Comparison of ENCODE assay signal across 8 mouse cellular contexts in the genomic region with DNA sequence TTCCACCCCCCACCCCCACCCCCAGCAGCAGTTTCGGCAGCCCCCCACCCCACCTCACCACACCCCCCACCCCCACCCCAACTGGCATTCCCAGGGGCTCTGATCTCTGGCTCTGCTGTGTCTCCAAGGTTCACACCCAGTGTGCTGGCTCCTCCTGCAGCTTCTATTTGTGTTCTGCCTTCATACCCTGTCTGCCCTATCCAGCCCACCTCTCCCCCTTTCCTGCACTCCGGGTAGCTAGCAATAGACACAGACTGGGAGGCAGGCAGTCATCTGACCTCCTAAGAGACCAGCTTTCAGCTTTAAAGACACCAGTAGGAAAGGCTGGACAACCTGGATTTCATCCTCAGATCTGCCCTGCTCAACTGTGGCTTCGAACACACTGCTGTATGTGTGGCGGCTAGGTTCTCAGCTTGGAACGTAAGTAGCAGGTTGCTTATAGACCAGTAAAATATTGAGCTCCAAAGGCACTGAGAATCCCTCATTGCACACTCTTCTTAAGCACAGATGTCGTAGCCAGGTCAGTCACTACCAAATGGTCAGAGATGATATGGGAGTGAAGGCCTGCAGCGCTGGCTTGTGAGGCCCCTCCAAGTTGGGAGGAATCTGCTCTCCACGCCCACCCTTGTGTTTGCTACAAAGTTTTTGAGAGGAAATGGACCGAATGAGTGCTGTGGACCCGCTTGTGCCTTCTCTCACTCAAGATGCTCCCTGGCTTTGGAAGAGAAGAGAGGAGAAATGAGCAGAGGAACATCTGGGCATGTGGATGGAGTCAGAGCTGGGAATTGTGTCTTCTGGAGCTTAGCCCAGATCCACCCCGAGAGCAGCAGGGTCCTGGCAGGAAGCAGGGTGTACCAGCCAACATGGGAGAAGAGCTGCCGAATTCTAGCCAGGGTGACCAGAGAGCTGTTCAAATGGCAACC.
DNase-seq lines count a peak whose midpoint lies in the region; ATAC-seq lines count a peak whose summit lies in the region.

No protein-coding gene starts in this region.

- H3K36me3 ChIP-seq in embryonic facial prominence, embryonic 15.5 days, result no peaks in the 10 kb centered on the region
- H3K36me3 ChIP-seq in midbrain, embryonic 13.5 days, result no peaks in the 10 kb centered on the region

- no peaks in the 10 kb centered on the region for H3K27me3 ChIP-seq in embryonic facial prominence, embryonic 15.5 days
- H3K27me3 ChIP-seq in midbrain, embryonic 13.5 days, result 0 out of 2 replicates have a peak, but pooled peaks cover 4% of the 10 kb centered on the region

- H3K4me2 ChIP-seq in embryonic facial prominence, embryonic 15.5 days (replicated peaks), result peak overlapping the region; percentile 44
- H3K4me2 ChIP-seq in midbrain, embryonic 13.5 days (replicated peaks), result peak overlapping the region; percentile 47

- peak; percentile 59 to 68 for DNase-seq in cerebellum, postnatal 14 days
- no peak for DNase-seq in cerebellum, adult 9-10 months
- peak; percentile 22 to 35 for DNase-seq in heart, postnatal 36 days
- DNase-seq in left cerebral cortex, postnatal 14 days (ENCODE audit: low spot score in 2 of 2), result no peak
- DNase-seq in kidney, adult 18-20 months, result no peak
- DNase-seq in spleen, adult 18-20 months, result no peak

- peaks cover 35% of the 10 kb centered on the region for H3K4me1 ChIP-seq in embryonic facial prominence, embryonic 15.5 days
- H3K4me1 ChIP-seq in midbrain, embryonic 13.5 days (replicated peaks), result peaks cover 12% of the 10 kb centered on the region

- no peak overlapping the region for H3K9ac ChIP-seq in embryonic facial prominence, embryonic 15.5 days
- H3K9ac ChIP-seq in midbrain, embryonic 13.5 days (replicated peaks), result no peak overlapping the region

- peak overlapping the region; percentile 65 for H3K27ac ChIP-seq in embryonic facial prominence, embryonic 15.5 days (replicated peaks)
- H3K27ac ChIP-seq in midbrain, embryonic 13.5 days, result no peak overlapping the region

- no peak overlapping the region for H3K4me3 ChIP-seq in embryonic facial prominence, embryonic 15.5 days (replicated peaks)
- no peak overlapping the region for H3K4me3 ChIP-seq in midbrain, embryonic 13.5 days (replicated peaks)

- peak; percentile 75 for ATAC-seq in embryonic facial prominence, embryonic 15.5 days (ENCODE audit: insufficient number of reproducible peaks, low FRiP score, low TSS enrichment, low read depth)
- ATAC-seq in midbrain, embryonic 13.5 days, result peak; percentile 55

- intact Hi-C loops in heart, postnatal 36 days (cut with DNase I), result loop anchor here (2.0 to 5.0 kb wide), 3 partner anchors 26 to 190 kb away; no protein-coding TSS in a partner anchor
- intact Hi-C loops in left cerebral cortex, postnatal 14 days (cut with DNase I), result no loop called here

- WGBS in embryonic facial prominence, embryonic 15.5 days, result 56% methylated on average over 12 of the region's 12 CpGs
- WGBS in midbrain, embryonic 13.5 days, result 61% methylated on average over 12 of the region's 12 CpGs

- no peaks in the 10 kb centered on the region for H3K9me3 ChIP-seq in embryonic facial prominence, embryonic 15.5 days (replicated peaks)
- no peaks in the 10 kb centered on the region for H3K9me3 ChIP-seq in midbrain, embryonic 13.5 days

Comparison
In these comparisons a context has a peak if more than half of its experiments do, and no peak if none do; other contexts are left out.
1. DNase-seq: peak in cerebellum, postnatal 14 days (2 of 2) and heart, postnatal 36 days (2 of 2); none in cerebellum, adult 9-10 months (single experiment), left cerebral cortex, postnatal 14 days (0 of 2), kidney, adult 18-20 months (single experiment) and spleen, adult 18-20 months (0 of 2).